Mouse (Mus musculus): ENCODE data around the gene Slc16a2. TPM values are rescaled to one million over a fixed set of nuclear protein-coding genes. Genes with fewer than 3 reads are reported as not detected.

The Slc16a2 gene
- total and polyA plus RNA-seq, 3 experiments = not detected

GRCm38 (mm10) chrX:103822271-103822811, 558 bp upstream of the Slc16a2 start:
- Histone ChIP-seq H3K27me3 (ENCODE audit: control insufficient read depth in 1 of 2, insufficient read depth in 2 of 2, low read length in 2 of 2) (no peaks in the 10 kb centered on the region), H3K9ac (ENCODE audit: control insufficient read depth, low read depth, low read length, poor library complexity, severe bottlenecking) (no peak overlapping the region), H3K27ac (ENCODE audit: control insufficient read depth, low read depth, low read length) (no peak overlapping the region), H3K79me2 (ENCODE audit: control insufficient read depth, insufficient read depth, low read length, poor library complexity) (no peaks in the 10 kb centered on the region), H3K36me3 (ENCODE audit: control insufficient read depth in 1 of 2, insufficient read depth in 2 of 2, low read length in 2 of 2) (no peaks in the 10 kb centered on the region), H3K4me1 (ENCODE audit: control insufficient read depth in 1 of 2, insufficient read depth in 2 of 2, low read length in 2 of 2) (no peaks in the 10 kb centered on the region), H3K4me3 (ENCODE audit: control insufficient read depth in 1 of 2, insufficient read depth in 1 of 2, low read depth in 2 of 2, low read length in 2 of 2) (no peak overlapping the region), H3K9me3 (replicated peaks; ENCODE audit: insufficient read depth, low read length) (no peaks in the 10 kb centered on the region)
- no peak for TF ChIP-seq TCF12 (IDR thresholded peaks at IDR 0.05; ENCODE audit: low read depth, low read length)
- no peak for TF ChIP-seq CTCF (IDR thresholded peaks at IDR 0.05 in 2 of 3, conservative IDR thresholded peaks at IDR 0.05 in 1 of 3; ENCODE audit: control insufficient read depth in 1 of 3, insufficient read depth in 1 of 3, low read depth in 2 of 3, low read length in 3 of 3, poor library complexity in 1 of 3, severe bottlenecking in 1 of 3)
- TF ChIP-seq USF2 (IDR thresholded peaks at IDR 0.05; ENCODE audit: borderline replicate concordance in 1 of 2, insufficient read depth in 1 of 2, low read depth in 1 of 2, low read length in 2 of 2) = no peak
- TF ChIP-seq MXI1 (IDR thresholded peaks at IDR 0.05; ENCODE audit: low read depth, low read length) = no peak
- TF ChIP-seq SMC3 (IDR thresholded peaks at IDR 0.05; ENCODE audit: low read depth, low read length) = no peak
- no peak for TF ChIP-seq BHLHE40 (IDR thresholded peaks at IDR 0.05; ENCODE audit: borderline replicate concordance, low read depth, low read length)
- TF ChIP-seq EP300 (IDR thresholded peaks at IDR 0.05; ENCODE audit: low read depth in 1 of 2, low read length in 2 of 2) = no peak
- TF ChIP-seq UBTF (IDR thresholded peaks at IDR 0.05; ENCODE audit: borderline replicate concordance, insufficient read depth, low read depth, low read length) = no peak
- TF ChIP-seq TAL1 (IDR thresholded peaks at IDR 0.05; ENCODE audit: low read length) = no peak
- no peak for TF ChIP-seq ETS1 (IDR thresholded peaks at IDR 0.05; ENCODE audit: low read depth, low read length)
- no peak for TF ChIP-seq ELF1 (IDR thresholded peaks at IDR 0.05; ENCODE audit: low read depth, low read length)
- no peak for TF ChIP-seq GABPA (IDR thresholded peaks at IDR 0.05; ENCODE audit: low read depth, low read length)
- no peak for TF ChIP-seq NELFE (IDR thresholded peaks at IDR 0.05; ENCODE audit: low read depth, low read length)
- TF ChIP-seq USF1 (IDR thresholded peaks at IDR 0.05; ENCODE audit: low read depth, low read length) = no peak
- TF ChIP-seq CHD1 (IDR thresholded peaks at IDR 0.05; ENCODE audit: low read depth, low read length) = no peak
- no peak for DNase-seq (ENCODE audit: low read depth, low spot score)

GRCm38 (mm10) chrX:103821195-103821831, 470 bp downstream of the Slc16a2 start:
- Histone ChIP-seq H3K4me3 (ENCODE audit: control insufficient read depth in 1 of 2, insufficient read depth in 1 of 2, low read depth in 2 of 2, low read length in 2 of 2) (no peak overlapping the region), H3K36me3 (ENCODE audit: control insufficient read depth in 1 of 2, insufficient read depth in 2 of 2, low read length in 2 of 2) (no peaks in the 10 kb centered on the region), H3K4me1 (ENCODE audit: control insufficient read depth in 1 of 2, insufficient read depth in 2 of 2, low read length in 2 of 2) (no peaks in the 10 kb centered on the region), H3K9ac (ENCODE audit: control insufficient read depth, low read depth, low read length, poor library complexity, severe bottlenecking) (no peak overlapping the region), H3K9me3 (replicated peaks; ENCODE audit: insufficient read depth, low read length) (no peaks in the 10 kb centered on the region), H3K27me3 (ENCODE audit: control insufficient read depth in 1 of 2, insufficient read depth in 2 of 2, low read length in 2 of 2) (no peaks in the 10 kb centered on the region), H3K79me2 (ENCODE audit: control insufficient read depth, insufficient read depth, low read length, poor library complexity) (no peaks in the 10 kb centered on the region), H3K27ac (ENCODE audit: control insufficient read depth, low read depth, low read length) (no peak overlapping the region)
- TF ChIP-seq RCOR1 (IDR thresholded peaks at IDR 0.05; ENCODE audit: low read depth, low read length) = no peak
- TF ChIP-seq NELFE (IDR thresholded peaks at IDR 0.05; ENCODE audit: low read depth, low read length) = no peak
- no peak for TF ChIP-seq TBP (IDR thresholded peaks at IDR 0.05; ENCODE audit: low read depth, low read length)
- no peak for TF ChIP-seq MAX (IDR thresholded peaks at IDR 0.05; ENCODE audit: low read length)
- TF ChIP-seq CTCF (IDR thresholded peaks at IDR 0.05 in 2 of 3, conservative IDR thresholded peaks at IDR 0.05 in 1 of 3; ENCODE audit: control insufficient read depth in 1 of 3, insufficient read depth in 1 of 3, low read depth in 2 of 3, low read length in 3 of 3, poor library complexity in 1 of 3, severe bottlenecking in 1 of 3) = no peak
- no peak for TF ChIP-seq TCF12 (IDR thresholded peaks at IDR 0.05; ENCODE audit: low read depth, low read length)
- no peak for TF ChIP-seq POLR2AphosphoS5 (IDR thresholded peaks at IDR 0.05; ENCODE audit: borderline replicate concordance, low read depth, low read length)
- TF ChIP-seq MAZ (IDR thresholded peaks at IDR 0.05; ENCODE audit: low read depth, low read length) = no peak
- no peak for TF ChIP-seq ZNF384 (IDR thresholded peaks at IDR 0.05; ENCODE audit: low read depth, low read length)
- TF ChIP-seq UBTF (IDR thresholded peaks at IDR 0.05; ENCODE audit: borderline replicate concordance, insufficient read depth, low read depth, low read length) = no peak
- TF ChIP-seq POLR2AphosphoS2 (IDR thresholded peaks at IDR 0.05; ENCODE audit: low read length) = no peak
- TF ChIP-seq MYB (IDR thresholded peaks at IDR 0.05; ENCODE audit: low read depth, low read length) = no peak
- no peak for TF ChIP-seq TAL1 (IDR thresholded peaks at IDR 0.05; ENCODE audit: low read length)
- no peak for DNase-seq (ENCODE audit: low read depth, low spot score)

Measured in MEL (cell line).